Mouse (Mus musculus) ovary, postnatal 14 days (tissue): ENCODE measurements around the gene Grcc10.

Source experiments
- DNase-seq: peaks from one replicate; pipeline ENCODE4 v3.0.0; 2022; ENCODE audit warnings: low spot score

Grcc10 gene

GRCm38 (mm10) chr6:124740888-124741761 is at the start of gene Grcc10:
TSS of gene Grcc10 (minus strand) at chr6:124741374.
- peak; percentile 81 for DNase-seq

- no peak for DNase-seq
These were observed 48.9 kb upstream of the Grcc10 start for GRCm38 (mm10) chr6:124790121-124790520.

GRCm38 (mm10) chr6:124789519-124789918 is 48.3 kb upstream of the Grcc10 start:
- DNase-seq, result no peak

- DNase-seq, result no peak
These were observed 46.5 kb upstream of the Grcc10 start for GRCm38 (mm10) chr6:124787722-124788121.

- DNase-seq, result no peak
These were observed 45.7 kb upstream of the Grcc10 start for GRCm38 (mm10) chr6:124786756-124787420.

- peak; percentile 25 for DNase-seq
These were observed 41.3 kb upstream of the Grcc10 start for GRCm38 (mm10) chr6:124782436-124782835.

GRCm38 (mm10) chr6:124780917-124781316 is 39.7 kb upstream of the Grcc10 start:
- no peak for DNase-seq

- DNase-seq, result no peak
These were observed 38.8 kb upstream of the Grcc10 start for GRCm38 (mm10) chr6:124779984-124780416.

GRCm38 (mm10) chr6:124779222-124779983 is 38.2 kb upstream of the Grcc10 start, which contains the start of gene Lrrc23:
TSS of gene Lrrc23 (minus strand) at chr6:124779727.
- peak; percentile 42 for DNase-seq

- no peak for DNase-seq
These were observed 29.3 kb upstream of the Grcc10 start for GRCm38 (mm10) chr6:124770511-124770910.

GRCm38 (mm10) chr6:124770013-124770412 is 28.8 kb upstream of the Grcc10 start:
- no peak for DNase-seq

- peak; percentile 27 for DNase-seq
These were observed 28.1 kb upstream of the Grcc10 start, which contains the start of gene Eno2 for GRCm38 (mm10) chr6:124769101-124769765. TSS of gene Eno2 (minus strand) at chr6:124769673.

GRCm38 (mm10) chr6:124768704-124769044 is 27.5 kb upstream of the Grcc10 start:
- DNase-seq, result no peak

- DNase-seq, result no peak
These were observed 26.9 kb upstream of the Grcc10 start for GRCm38 (mm10) chr6:124767920-124768703.

- no peak for DNase-seq
These were observed 26.4 kb upstream of the Grcc10 start for GRCm38 (mm10) chr6:124767536-124767919.

- no peak for DNase-seq
These were observed 24.8 kb upstream of the Grcc10 start for GRCm38 (mm10) chr6:124765951-124766350.

GRCm38 (mm10) chr6:124759259-124759658 is 18.1 kb upstream of the Grcc10 start:
- DNase-seq, result peak; percentile 77

GRCm38 (mm10) chr6:124758849-124759232 is 17.7 kb upstream of the Grcc10 start:
- DNase-seq, result no peak

- no peak for DNase-seq
These were observed 17.0 kb upstream of the Grcc10 start for GRCm38 (mm10) chr6:124757909-124758848.

GRCm38 (mm10) chr6:124757351-124757880 is 16.2 kb upstream of the Grcc10 start:
- DNase-seq, result no peak
